Mouse (Mus musculus) cerebral cortex, adult 2 months (tissue): ENCODE data around the gene Kdm4b.

Experiments
- WGBS: fragments of 180-500 bp; shearing (Covaris S2); methylation state at CpG from one replicate; pipeline ENCODE4 v1.1.7; 2018; 5-methylcytosine and 5-hydroxymethylcytosine counted together

Kdm4b gene

DNA sequence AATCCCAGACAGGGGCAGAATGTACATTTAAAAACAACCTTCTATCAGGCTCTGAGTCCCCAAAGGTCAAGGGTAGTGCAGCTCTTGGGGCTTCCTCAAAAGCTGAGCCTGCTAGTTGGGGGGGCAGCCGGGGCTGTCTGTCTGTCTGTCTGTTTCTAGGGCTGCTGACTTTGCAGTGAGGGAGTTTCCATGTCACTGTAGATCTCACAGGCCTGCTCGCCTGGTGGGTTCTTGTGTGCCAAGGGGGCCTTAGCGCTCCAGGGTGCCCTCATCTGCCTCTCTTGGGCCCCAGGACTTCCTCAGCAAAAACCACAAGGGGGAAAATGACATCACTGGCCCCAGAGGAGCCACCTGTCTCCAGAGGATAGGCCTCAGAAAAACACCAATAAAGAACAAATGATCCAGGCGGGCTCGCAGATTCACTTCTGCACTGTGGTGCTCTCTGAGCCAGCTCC lies 117.5 kb downstream of the Kdm4b start:
- WGBS, result 71% methylated on average over 5 of the region's 5 CpGs

GRCm38 (mm10) chr17:56444771-56445170 lies 118.9 kb downstream of the Kdm4b start:
- WGBS, result 93% methylated on average over 3 of the region's 3 CpGs

DNA sequence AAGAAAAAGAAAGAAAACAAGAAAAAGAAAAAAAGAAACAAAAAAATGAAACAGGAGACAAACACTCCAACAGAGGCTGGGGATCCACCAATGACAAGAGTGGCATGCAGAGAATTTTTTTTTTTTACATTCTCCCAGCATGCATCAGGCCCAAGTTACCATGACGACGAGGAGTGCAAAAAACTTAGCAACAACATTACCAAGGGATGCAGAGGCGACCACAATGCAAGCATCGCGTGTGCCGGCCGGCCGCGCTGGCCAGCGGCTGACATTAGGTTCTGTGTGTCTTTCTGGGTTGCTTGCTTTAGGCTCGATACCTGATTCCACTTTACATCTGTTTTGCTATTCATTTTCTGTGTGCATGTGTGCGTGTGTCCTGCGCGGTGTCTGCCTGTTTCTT lies 119.5 kb downstream of the Kdm4b start:
- WGBS, result 43% methylated on average over 14 of the region's 14 CpGs

DNA sequence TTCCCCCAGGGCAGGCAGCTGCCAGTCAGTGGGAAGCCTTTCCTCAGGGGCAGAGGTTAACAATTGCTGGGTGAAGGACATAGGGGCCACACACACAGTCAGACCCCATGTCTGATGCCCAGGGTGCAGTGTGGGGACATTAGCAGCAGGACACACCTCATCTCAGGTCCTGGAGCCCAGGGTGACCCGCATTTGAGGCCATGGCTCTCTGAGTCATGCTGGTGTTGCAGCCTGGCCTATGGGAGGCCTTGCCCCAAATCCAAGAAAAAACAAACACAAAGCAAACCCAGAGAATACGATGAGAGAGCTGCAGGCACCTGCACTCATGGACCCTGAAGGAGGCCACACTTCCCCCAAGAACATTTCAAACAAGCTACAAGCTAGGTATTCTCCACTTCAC lies 121.9 kb downstream of the Kdm4b start:
- 67% methylated on average over 2 of the region's 2 CpGs for WGBS
